Mouse (Mus musculus) embryonic fibroblast, embryonic 13.5 days (primary cell): ENCODE measurements around the gene H2afx. TPM values are rescaled to one million over a fixed set of nuclear protein-coding genes. Genes with fewer than 3 reads are reported as not detected.
A peak's percentile ranks its signal among the peaks of the same experiment; 100 is the strongest.

Experiments
- H3K27ac ChIP-seq: 2 replicates; pipeline ENCODE4 v1.5.1; 2012; ENCODE audit warnings: low read length, control low read depth, inconsistent platforms; ENCODE audit not compliant: insufficient read depth
- H3K4me1 ChIP-seq: 2 replicates; pipeline ENCODE4 v1.6.1; 2011; ENCODE audit warnings: low read length; ENCODE audit not compliant: control insufficient read depth, insufficient read depth
- H3K4me3 ChIP-seq: 2 replicates; pipeline ENCODE4 v1.5.1; 2011; ENCODE audit warnings: mild to moderate bottlenecking, control low read depth, low read length; ENCODE audit not compliant: insufficient read depth
- CTCF ChIP-seq: IDR thresholded peaks from 2 replicates; pipeline ENCODE4 v1.5.1; 2011; ENCODE audit warnings: mild to moderate bottlenecking, control low read depth, low read length, moderate library complexity, borderline replicate concordance; ENCODE audit not compliant: insufficient read depth
- POLR2A ChIP-seq: IDR thresholded peaks from 2 replicates; pipeline ENCODE4 v1.6.1; 2011; ENCODE audit warnings: low read depth, mild to moderate bottlenecking, control low read depth, low read length, moderate library complexity
- polyA plus RNA-seq: library from polyadenylated mRNA; stranded (reverse); fragments of >200 nt; gene quantifications from 2 replicates; pipeline ENCODE4 v1.2.4, GENCODE M21; 2011; ENCODE audit warnings: low read depth; ENCODE audit not compliant: missing spikeins, insufficient read length

H2afx gene
- polyA plus RNA-seq, 1 experiment, result 74.7 TPM

GRCm38 (mm10) chr9:44305466-44306079, 28.9 kb upstream of the H2afx start, which contains the start of gene Hinfp:
TSS of gene Hinfp (minus strand) at chr9:44305671.
- Histone ChIP-seq H3K4me3 (peak within 1 kb of the TSS; percentile 92), H3K27ac (no peak within 1 kb of the TSS), H3K4me1 (no peaks in the 10 kb centered on the region)
- peak; percentile 93 for TF ChIP-seq POLR2A
- no peak for TF ChIP-seq CTCF

- Histone ChIP-seq H3K4me3 (no peak overlapping the region), H3K4me1 (no peaks in the 10 kb centered on the region), H3K27ac (no peak overlapping the region)
- TF ChIP-seq CTCF (no peak), POLR2A (no peak)
These were observed 28.0 kb upstream of the H2afx start for GRCm38 (mm10) chr9:44306532-44306931.

GRCm38 (mm10) chr9:44307248-44307647, 27.2 kb upstream of the H2afx start:
- TF ChIP-seq CTCF, result no peak
- no peak for TF ChIP-seq POLR2A
- no peaks in the 10 kb centered on the region for H3K4me1 ChIP-seq
- no peak overlapping the region for H3K27ac ChIP-seq
- no peak overlapping the region for H3K4me3 ChIP-seq

GRCm38 (mm10) chr9:44309756-44310155, 24.7 kb upstream of the H2afx start:
- TF ChIP-seq POLR2A (no peak), CTCF (no peak)
- H3K27ac ChIP-seq, result no peak overlapping the region
- H3K4me3 ChIP-seq, result no peak overlapping the region
- no peaks in the 10 kb centered on the region for H3K4me1 ChIP-seq

- TF ChIP-seq CTCF (no peak), POLR2A (no peak)
- no peak overlapping the region for H3K27ac ChIP-seq
- H3K4me3 ChIP-seq, result no peak overlapping the region
- no peaks in the 10 kb centered on the region for H3K4me1 ChIP-seq
These were observed 23.8 kb upstream of the H2afx start for GRCm38 (mm10) chr9:44310750-44311135.

GRCm38 (mm10) chr9:44311136-44312134, 23.1 kb upstream of the H2afx start:
- H3K4me3 ChIP-seq, result no peak overlapping the region
- no peak overlapping the region for H3K27ac ChIP-seq
- no peak for TF ChIP-seq POLR2A
- no peak for TF ChIP-seq CTCF
- H3K4me1 ChIP-seq, result no peaks in the 10 kb centered on the region

GRCm38 (mm10) chr9:44313476-44314256, 20.8 kb upstream of the H2afx start:
- TF ChIP-seq CTCF (no peak), POLR2A (no peak)
- Histone ChIP-seq H3K4me3 (no peak overlapping the region), H3K27ac (no peak overlapping the region), H3K4me1 (0 out of 2 replicates have a peak, but pooled peaks cover 5% of the 10 kb centered on the region)

GRCm38 (mm10) chr9:44314257-44314547, 20.3 kb upstream of the H2afx start:
- Histone ChIP-seq H3K4me1 (0 out of 2 replicates have a peak, but pooled peaks cover 7% of the 10 kb centered on the region), H3K4me3 (no peak overlapping the region), H3K27ac (no peak overlapping the region)
- no peak for TF ChIP-seq POLR2A

GRCm38 (mm10) chr9:44314910-44315309, 19.6 kb upstream of the H2afx start:
- Histone ChIP-seq H3K27ac (no peak overlapping the region), H3K4me3 (no peak overlapping the region), H3K4me1 (0 out of 2 replicates have a peak, but pooled peaks cover 7% of the 10 kb centered on the region)
- TF ChIP-seq POLR2A (no peak), CTCF (no peak)

- H3K4me1 ChIP-seq, result 0 out of 2 replicates have a peak, but pooled peaks cover 7% of the 10 kb centered on the region
- H3K4me3 ChIP-seq, result no peak overlapping the region
- H3K27ac ChIP-seq, result no peak overlapping the region
- no peak for TF ChIP-seq CTCF
- TF ChIP-seq POLR2A, result no peak
These were observed 17.0 kb upstream of the H2afx start for GRCm38 (mm10) chr9:44317452-44317851.
